Mouse (Mus musculus) embryonic stem cell, embryonic (primary cell): ENCODE data around the gene Ppip5k1.

Experiments used
- CTCF ChIA-PET, 4 experiments: fragments of 300-600 bp in 2 of 4; fragments of 350-600 bp in 2 of 4; sonication (Branson Sonifier 250); formaldehyde crosslinking; loops; one replicate each; lab custom pipeline; 2022; ENCODE audit warnings: inconsistent platforms in 2 of 4; lab: Charles Lee
- POLR2A ChIA-PET, 4 experiments: fragments of 300-600 bp in 2 of 4; fragments of 350-600 bp in 2 of 4; sonication (Branson Sonifier 250); formaldehyde crosslinking; loops; one replicate each; lab custom pipeline; 2022; ENCODE audit warnings: antibody characterized with exemption in 4 of 4, inconsistent platforms in 1 of 4; lab: Charles Lee

The Ppip5k1 gene

GRCm38 (mm10) chr2:121329492-121329891 is 25.7 kb downstream of the Ppip5k1 start:
- POLR2A ChIA-PET = no interaction called here
- CTCF ChIA-PET = no interaction called here

DNA sequence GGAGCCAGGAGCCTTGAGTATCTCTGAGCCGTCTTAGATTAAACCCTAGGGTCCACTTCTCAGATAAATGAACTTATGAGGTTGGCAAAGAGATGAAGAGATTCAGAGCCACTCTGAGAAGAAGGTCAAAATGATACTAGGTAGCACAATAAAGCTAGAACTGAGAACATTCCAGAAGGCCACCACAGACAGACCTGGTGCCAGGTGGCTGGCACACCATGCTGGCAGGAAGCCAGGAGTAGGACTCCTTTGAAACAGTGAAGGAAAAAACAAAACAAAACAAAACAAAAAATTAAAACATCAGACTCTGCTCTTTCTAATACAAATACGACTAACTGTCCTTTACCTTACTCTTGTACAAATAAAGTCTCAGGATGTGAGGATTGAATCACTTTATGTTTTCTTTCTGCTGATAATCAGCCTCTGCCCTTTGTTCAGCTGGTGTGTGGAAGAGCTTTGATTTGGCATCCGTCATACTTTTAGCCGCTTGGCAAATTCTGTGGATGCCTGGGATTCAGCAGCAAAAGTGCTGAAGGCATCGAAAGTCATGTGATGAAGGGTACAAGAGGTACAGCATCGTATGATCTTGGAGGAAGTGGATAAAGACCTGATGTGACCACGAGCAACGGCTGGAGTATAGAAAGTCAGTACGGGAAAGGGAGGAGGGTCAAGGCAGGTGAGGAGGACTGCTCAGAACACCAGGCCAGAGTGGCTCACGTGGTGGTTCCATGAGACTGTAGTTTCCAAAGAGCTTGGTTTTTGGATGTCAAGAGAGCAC is 31.3 kb downstream of the Ppip5k1 start:
- POLR2A ChIA-PET = interaction anchor here in 2 of 4 experiments (0.8 to 3.3 kb wide), 4 partner anchors 10 to 184 kb away, joined by 3 to 14 read pairs (median 3); partner anchors contain the start of genes Adal (in 1 of the 2) and Lcmt2 (in 1 of the 2)
- CTCF ChIA-PET = interaction anchor here in 3 of 4 experiments (0.8 to 1.5 kb wide), 3 partner anchors 14 to 73 kb away, joined by 3 to 5 read pairs (median 3); no protein-coding TSS in a partner anchor

GRCm38 (mm10) chr2:121323041-121323440 is 32.2 kb downstream of the Ppip5k1 start:
- ChIA-PET CTCF (interaction anchor here in 1 of 4 experiments (1.5 kb wide), 1 partner anchor 14 kb away, joined by 3 read pairs; no protein-coding TSS in a partner anchor), POLR2A (interaction anchor here in 1 of 4 experiments (1.5 to 3.3 kb wide), 2 partner anchors 11 to 18 kb away, joined by 3 to 14 read pairs; no protein-coding TSS in a partner anchor)

DNA sequence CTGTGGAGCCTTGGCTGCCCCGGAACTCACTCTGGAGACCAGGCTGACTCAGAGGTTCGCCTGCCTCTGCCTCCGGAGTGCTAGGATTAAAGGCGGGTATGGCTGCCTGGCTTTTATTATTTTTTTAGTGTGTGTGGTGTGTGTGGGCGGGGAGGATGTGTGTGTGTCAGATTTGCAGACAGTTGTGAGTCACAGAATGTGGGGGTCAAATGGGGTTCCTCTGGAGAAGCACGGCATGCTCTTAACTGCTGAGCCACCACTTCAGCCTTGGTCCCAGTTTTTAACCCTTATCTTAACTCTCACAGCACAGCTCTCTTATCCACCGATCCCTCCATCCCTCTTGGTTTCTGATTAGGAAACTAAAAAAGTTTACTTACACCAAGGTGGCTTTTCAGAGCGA is 38.9 kb downstream of the Ppip5k1 start:
- POLR2A ChIA-PET = interaction anchor here in 2 of 4 experiments (0.6 to 1.6 kb wide), 3 partner anchors 10 to 864 kb away, joined by 3 to 6 read pairs (median 3); no protein-coding TSS in a partner anchor
- CTCF ChIA-PET = interaction anchor here in 1 of 4 experiments (0.6 kb wide), 1 partner anchor 653 kb away, joined by 3 read pairs; no protein-coding TSS in a partner anchor

DNA sequence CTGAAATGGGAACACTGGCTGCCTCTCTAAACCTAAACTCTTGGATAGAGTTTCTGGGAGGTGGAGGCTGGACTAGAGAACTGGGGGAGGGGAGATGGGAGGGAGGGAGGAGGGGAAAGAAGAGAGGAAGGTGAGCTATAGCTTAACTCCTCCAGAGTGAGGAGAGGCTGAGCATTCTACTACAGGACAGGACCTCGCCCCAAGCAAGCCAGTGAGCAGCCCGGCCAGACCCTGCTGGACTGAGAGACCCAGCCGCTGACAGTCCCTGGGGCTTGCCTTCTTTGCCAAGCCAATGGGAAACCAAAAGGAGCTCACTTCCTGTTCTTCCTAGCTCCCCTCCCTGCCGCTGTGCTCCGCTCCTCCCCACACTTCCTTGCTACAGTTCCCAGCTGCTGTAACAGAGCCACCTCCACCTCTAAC is 46.2 kb downstream of the Ppip5k1 start:
- POLR2A ChIA-PET = interaction anchor here (0.6 to 2.9 kb wide), 21 partner anchors 9 to 1400 kb away, joined by 3 to 13 read pairs (median 4); partner anchors contain the start of genes Map1a (in 3 of the 4), Lcmt2 (in 1 of the 4), Trp53bp1 (in 1 of the 4) and Tubgcp4 (in 1 of the 4)

GRCm38 (mm10) chr2:121300036-121300435 is 55.2 kb downstream of the Ppip5k1 start:
- POLR2A ChIA-PET = interaction anchor here in 2 of 4 experiments (0.9 to 1.3 kb wide), 4 partner anchors 9 to 28 kb away, joined by 3 to 8 read pairs (median 4); partner anchors contain the start of gene Map1a (in 1 of the 2)
- CTCF ChIA-PET = interaction anchor here in 1 of 4 experiments (1.1 kb wide), 1 partner anchor 56 kb away, joined by 3 read pairs; no protein-coding TSS in a partner anchor

More for the DNA sequence above, 46.2 kb downstream of the Ppip5k1 start:
- CTCF ChIA-PET = interaction anchor here in 3 of 4 experiments (0.6 to 1.7 kb wide), 5 partner anchors 10 to 1704 kb away, joined by 3 to 4 read pairs (median 3); partner anchors contain the start of gene Map1a (in 1 of the 3)

DNA sequence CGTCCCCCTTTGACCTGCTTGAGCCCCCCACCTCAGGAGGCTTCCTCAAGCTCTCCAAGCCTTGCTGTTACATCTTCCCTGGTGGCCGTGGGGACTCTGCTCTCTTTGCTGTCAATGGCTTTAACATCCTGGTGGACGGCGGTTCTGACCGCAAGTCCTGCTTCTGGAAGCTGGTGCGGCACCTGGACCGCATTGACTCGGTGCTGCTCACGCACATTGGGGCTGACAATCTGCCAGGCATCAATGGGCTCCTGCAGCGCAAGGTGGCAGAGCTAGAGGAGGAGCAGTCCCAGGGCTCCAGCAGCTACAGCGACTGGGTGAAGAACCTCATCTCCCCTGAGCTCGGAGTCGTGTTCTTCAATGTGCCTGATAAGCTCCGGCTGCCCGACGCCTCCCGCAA is 55.7 kb downstream of the Ppip5k1 start:
- ChIA-PET POLR2A (interaction anchor here in 2 of 4 experiments (0.9 to 2.3 kb wide), 4 partner anchors 9 to 28 kb away, joined by 3 to 15 read pairs (median 6); partner anchors contain the start of gene Map1a (in 1 of the 2)), CTCF (interaction anchor here in 1 of 4 experiments (1.1 kb wide), 1 partner anchor 56 kb away, joined by 3 read pairs; no protein-coding TSS in a partner anchor)

GRCm38 (mm10) chr2:121298131-121298530 is 57.1 kb downstream of the Ppip5k1 start:
- ChIA-PET POLR2A (interaction anchor here in 3 of 4 experiments (0.6 to 2.3 kb wide), 11 partner anchors 8 to 159 kb away, joined by 3 to 15 read pairs (median 5); partner anchors contain the start of genes Map1a (in 2 of the 3), Catsper2 (in 1 of the 3), Ckmt1 (in 1 of the 3) and Pdia3 (in 1 of the 3)), CTCF (interaction anchor here in 3 of 4 experiments (0.6 to 0.9 kb wide), 4 partner anchors 9 to 117 kb away, joined by 3 to 7 read pairs (median 4); partner anchors contain the start of genes Catsper2 (in 1 of the 3), Map1a (in 1 of the 3) and Pdia3 (in 1 of the 3))

GRCm38 (mm10) chr2:121297701-121298100 is 57.5 kb downstream of the Ppip5k1 start:
- POLR2A ChIA-PET = interaction anchor here in 2 of 4 experiments (0.6 to 2.3 kb wide), 11 partner anchors 8 to 143 kb away, joined by 3 to 15 read pairs (median 5); partner anchors contain the start of genes Map1a (in 2 of the 2), Catsper2 (in 1 of the 2), Ckmt1 (in 1 of the 2) and Pdia3 (in 1 of the 2)
- CTCF ChIA-PET = interaction anchor here in 3 of 4 experiments (0.6 to 0.9 kb wide), 4 partner anchors 8 to 117 kb away, joined by 3 to 7 read pairs (median 4); partner anchors contain the start of genes Catsper2 (in 1 of the 3), Map1a (in 1 of the 3) and Pdia3 (in 1 of the 3)

- POLR2A ChIA-PET = interaction anchor here (0.7 to 3.9 kb wide), 8 partner anchors 8 to 157 kb away, joined by 3 to 23 read pairs (median 5); partner anchors contain the start of genes Adal (in 1 of the 4), Catsper2 (in 1 of the 4), Lcmt2 (in 1 of the 4) and Pdia3 (in 1 of the 4)
- CTCF ChIA-PET = interaction anchor here in 1 of 4 experiments (0.7 kb wide), 2 partner anchors 79 to 248 kb away, joined by 3 to 4 read pairs; no protein-coding TSS in a partner anchor
Measured at GRCm38 (mm10) chr2:121296754-121297231, 58.4 kb downstream of the Ppip5k1 start.

DNA sequence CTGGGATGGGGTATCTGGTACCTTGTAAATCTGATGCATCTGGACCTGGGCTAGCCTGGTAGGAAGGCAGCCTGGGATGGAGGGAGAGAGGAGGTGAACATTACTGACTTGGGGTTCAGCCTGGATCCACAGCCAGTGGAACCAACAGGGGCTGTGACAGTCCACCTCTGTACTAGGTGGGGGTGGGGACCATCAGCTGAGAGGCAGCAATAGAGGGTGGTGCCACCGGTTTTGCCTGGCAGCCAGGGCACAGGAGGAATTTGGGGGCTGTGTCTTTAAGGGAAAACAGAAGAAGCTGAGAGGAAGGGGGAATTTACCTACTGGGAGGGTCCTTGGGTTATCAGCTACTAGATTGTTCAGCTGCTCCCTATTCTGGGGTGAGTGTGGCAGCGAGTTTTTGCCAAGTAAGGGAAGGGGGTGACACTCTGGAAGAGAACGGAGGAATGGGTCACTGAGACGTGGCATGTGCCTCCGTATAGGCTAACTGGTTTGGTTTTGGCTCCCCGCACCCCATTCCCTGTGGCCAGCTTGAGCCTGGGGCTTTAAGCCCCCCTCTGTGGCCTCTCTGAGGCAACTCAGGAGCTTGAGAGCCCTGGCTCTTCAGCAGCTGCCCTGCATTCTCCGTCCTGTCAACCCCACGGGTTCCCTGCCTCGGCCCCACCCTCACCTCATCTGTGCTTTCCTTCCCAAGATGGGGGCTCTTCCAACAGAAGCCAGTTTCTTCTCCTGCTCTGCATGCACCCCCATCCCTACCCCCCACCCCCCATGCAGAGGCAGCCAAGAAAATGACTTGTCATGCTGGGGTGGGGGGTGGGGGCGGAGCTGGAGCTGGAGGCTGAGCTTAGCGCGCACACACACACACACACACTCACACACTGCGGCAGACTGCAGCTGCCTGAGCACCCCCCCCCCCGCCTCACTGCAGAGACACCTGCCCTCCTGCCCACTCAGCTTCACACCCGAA is 59.3 kb downstream of the Ppip5k1 start:
- ChIA-PET POLR2A (interaction anchor here (0.5 to 4.4 kb wide), 23 partner anchors 9 to 1555 kb away, joined by 3 to 30 read pairs (median 4); partner anchors contain the start of genes Adal (in 1 of the 4), Catsper2 (in 1 of the 4), Ckmt1 (in 1 of the 4) and Lcmt2 (in 1 of the 4)), CTCF (interaction anchor here in 3 of 4 experiments (0.6 to 1.0 kb wide), 4 partner anchors 9 to 247 kb away, joined by 3 to 7 read pairs (median 4); no protein-coding TSS in a partner anchor)

DNA sequence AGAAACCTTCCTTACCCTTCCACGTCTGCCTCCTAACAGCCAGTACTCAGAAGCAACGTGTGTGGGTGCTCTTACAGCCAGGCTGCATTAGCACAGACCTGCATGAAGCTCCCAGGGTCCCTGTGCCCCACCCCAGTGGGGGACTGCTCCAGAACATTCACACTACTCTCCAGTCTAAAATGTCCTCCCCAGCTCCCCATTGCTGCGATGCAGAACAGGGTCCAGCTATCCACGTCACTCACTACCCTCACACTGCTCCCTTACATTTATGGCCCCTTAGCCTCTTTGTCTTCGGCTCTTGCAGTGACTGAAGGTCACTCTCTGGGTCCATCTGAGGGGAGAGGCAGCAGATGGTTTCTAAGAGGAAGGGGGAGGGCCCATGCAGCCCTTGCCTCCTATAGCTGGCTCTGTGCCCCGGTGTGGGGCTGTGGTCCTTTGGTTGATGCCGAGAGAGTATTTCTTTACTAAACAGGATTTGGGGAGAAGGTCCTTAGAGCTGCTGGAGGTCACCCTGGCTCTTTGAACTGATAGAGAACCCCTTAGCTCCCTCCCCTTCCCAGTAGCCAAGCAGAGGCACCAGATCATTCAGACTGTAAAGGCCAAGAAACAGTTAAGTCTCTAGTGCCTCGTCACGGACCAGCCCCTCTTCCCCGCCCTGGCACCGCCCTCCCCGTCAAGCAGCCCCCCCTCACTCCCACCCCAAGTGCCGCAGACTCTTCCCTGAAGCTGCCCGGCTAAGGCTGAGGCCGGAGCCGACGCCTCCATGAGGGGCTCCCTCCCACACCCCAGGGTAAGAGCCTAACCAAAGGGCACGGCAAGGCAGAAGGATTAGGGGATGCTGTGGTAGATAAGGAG is 60.2 kb downstream of the Ppip5k1 start:
- CTCF ChIA-PET = interaction anchor here in 2 of 4 experiments (1.1 to 1.3 kb wide), 2 partner anchors 12 to 15 kb away, joined by 3 read pairs; no protein-coding TSS in a partner anchor

GRCm38 (mm10) chr2:121294182-121294581 is 61.0 kb downstream of the Ppip5k1 start:
- POLR2A ChIA-PET = interaction anchor here in 3 of 4 experiments (0.6 to 4.4 kb wide), 18 partner anchors 11 to 174 kb away, joined by 3 to 30 read pairs (median 5); partner anchors contain the start of genes Tubgcp4 (in 2 of the 3), Zscan29 (in 2 of the 3), Adal (in 1 of the 3) and Catsper2 (in 1 of the 3)
- CTCF ChIA-PET = interaction anchor here in 3 of 4 experiments (0.5 to 1.3 kb wide), 5 partner anchors 12 to 278 kb away, joined by 3 to 4 read pairs (median 3); no protein-coding TSS in a partner anchor

More for the DNA sequence above, 60.2 kb downstream of the Ppip5k1 start:
- POLR2A ChIA-PET = interaction anchor here in 3 of 4 experiments (0.5 to 4.4 kb wide), 27 partner anchors 10 to 1554 kb away, joined by 3 to 30 read pairs (median 4); partner anchors contain the start of genes Adal (in 2 of the 3), Lcmt2 (in 2 of the 3), Catsper2 (in 1 of the 3) and Ckmt1 (in 1 of the 3)

GRCm38 (mm10) chr2:121292316-121293013 is 62.7 kb downstream of the Ppip5k1 start:
- ChIA-PET CTCF (no interaction called here), POLR2A (interaction anchor here in 2 of 4 experiments (1.0 to 4.4 kb wide), 3 partner anchors 13 to 769 kb away, joined by 3 to 30 read pairs (median 7); no protein-coding TSS in a partner anchor)
